Mouse (Mus musculus): ENCODE data around the gene Trp53.

DNA sequence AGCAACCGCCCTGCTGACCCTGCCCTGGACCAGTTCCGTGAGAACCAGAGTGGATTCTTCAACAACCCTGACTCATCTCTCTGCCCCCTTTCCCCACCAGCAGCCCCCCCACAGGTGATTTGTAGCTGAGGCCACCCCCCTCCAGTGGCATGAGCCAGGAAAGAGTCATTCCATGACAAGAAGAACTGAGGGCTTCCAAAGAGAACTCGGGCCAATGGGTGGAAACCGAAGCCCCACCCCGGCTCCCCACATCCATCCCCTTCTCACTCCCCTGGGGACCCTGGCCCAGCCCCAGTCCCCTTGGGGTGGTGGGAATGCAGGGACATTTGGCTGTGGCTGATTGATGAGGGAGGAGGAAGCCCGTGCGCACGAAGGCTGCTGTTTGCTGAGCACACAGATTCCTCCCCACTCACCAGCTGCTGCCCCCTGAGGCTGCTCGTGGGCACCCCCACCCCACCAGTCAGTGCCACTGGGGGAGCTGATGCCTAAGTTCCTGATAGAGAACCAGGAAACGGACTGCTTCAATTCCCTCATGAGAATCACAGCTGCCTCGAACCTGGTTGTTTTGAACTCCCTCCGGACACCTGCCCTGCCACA, 31.0 kb upstream of the Trp53 start, which contains the start of gene Dnah2:
- TF ChIP-seq E2F4 (IDR thresholded peaks at IDR 0.05; ENCODE audit: insufficient replicate concordance, low read depth, low read length) = no peak
- TF ChIP-seq CTCF (conservative IDR thresholded peaks at IDR 0.05 in 1 of 2, IDR thresholded peaks at IDR 0.05 in 1 of 2; ENCODE audit: low read depth in 2 of 2, low read length in 2 of 2) = no peak
- no peak for TF ChIP-seq EP300 (IDR thresholded peaks at IDR 0.05; ENCODE audit: low read length)
- no peak for TF ChIP-seq USF1 (IDR thresholded peaks at IDR 0.05; ENCODE audit: low read depth, low read length)
- TF ChIP-seq POLR2A (IDR thresholded peaks at IDR 0.05; ENCODE audit: low read depth, low read length) = no peak
- TF ChIP-seq BHLHE40 (IDR thresholded peaks at IDR 0.05; ENCODE audit: low read depth, low read length) = no peak
- no peak for TF ChIP-seq NELFE (IDR thresholded peaks at IDR 0.05; ENCODE audit: low read depth, low read length)
- no peak for TF ChIP-seq GABPA (IDR thresholded peaks at IDR 0.05; ENCODE audit: insufficient replicate concordance, low read depth, low read length)
- no peak for TF ChIP-seq KAT2A (IDR thresholded peaks at IDR 0.05; ENCODE audit: insufficient replicate concordance, low read length)
- TF ChIP-seq USF2 (conservative IDR thresholded peaks at IDR 0.05; ENCODE audit: low read depth, low read length) = no peak
- TF ChIP-seq CHD2 (IDR thresholded peaks at IDR 0.05; ENCODE audit: low read length) = no peak
- TF ChIP-seq ZNF384 (IDR thresholded peaks at IDR 0.05; ENCODE audit: low read depth, low read length) = no peak
- TF ChIP-seq HCFC1 (IDR thresholded peaks at IDR 0.05; ENCODE audit: low read depth, low read length) = no peak
- TF ChIP-seq NRF1 (IDR thresholded peaks at IDR 0.05; ENCODE audit: low read depth, low read length) = no peak
